Mouse (Mus musculus): ENCODE measurements around the gene Sp2. TPM values are rescaled to one million over a fixed set of nuclear protein-coding genes. Genes with fewer than 3 reads are reported as not detected.

Gene Sp2
- polyA plus RNA-seq, 1 experiment from 2014 or later = 17.9 TPM

DNA sequence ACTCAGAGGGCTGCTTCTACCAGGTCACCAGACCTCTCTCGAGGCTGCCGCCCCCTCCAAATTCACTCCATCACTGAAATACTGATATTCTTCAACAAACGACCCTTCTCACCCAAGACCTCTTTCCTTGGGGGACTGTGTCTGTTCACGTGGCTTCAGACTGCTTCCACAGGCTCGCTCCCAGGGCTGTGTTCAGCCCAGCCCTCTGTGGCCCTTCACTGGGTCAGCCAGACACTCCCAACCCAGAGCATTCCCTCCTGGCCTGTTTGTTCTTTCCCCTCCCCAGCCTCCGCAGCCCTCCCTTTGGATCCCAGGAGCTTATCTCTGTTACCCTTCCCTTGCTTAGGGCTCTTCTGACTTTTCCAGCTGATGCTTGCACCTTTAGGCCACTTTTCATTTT, 14.3 kb downstream of the Sp2 start:
- Histone ChIP-seq H3K4me2 (replicated peaks) (no peak overlapping the region), H3K4me1 (peaks cover 62% of the 10 kb centered on the region), H3K4me3 (replicated peaks) (no peak overlapping the region), H3K36me3 (no peaks in the 10 kb centered on the region; the same call in 1 of the 2 replicates), H3K27ac (replicated peaks) (no peak overlapping the region), H3K9ac (no peak overlapping the region), H3K9me3 (replicated peaks) (no peaks in the 10 kb centered on the region), H3K27me3 (no peaks in the 10 kb centered on the region)
- no peak for ATAC-seq (ENCODE audit: insufficient number of reproducible peaks, low FRiP score, low TSS enrichment, low read depth)
- WGBS = 68% methylated on average over 6 of the region's 6 CpGs

GRCm38 (mm10) chr11:96967544-96968269, 15.1 kb downstream of the Sp2 start:
- Histone ChIP-seq H3K27me3 (no peaks in the 10 kb centered on the region), H3K36me3 (no peaks in the 10 kb centered on the region; the same call in 1 of the 2 replicates), H3K9me3 (replicated peaks) (no peaks in the 10 kb centered on the region), H3K4me2 (replicated peaks) (no peak overlapping the region), H3K4me3 (replicated peaks) (no peak overlapping the region), H3K4me1 (peaks cover 58% of the 10 kb centered on the region), H3K27ac (replicated peaks) (no peak overlapping the region; the same call in 1 of the 2 replicates), H3K9ac (no peak overlapping the region)
- 74% methylated on average over 11 of the region's 11 CpGs for WGBS
- ATAC-seq (ENCODE audit: insufficient number of reproducible peaks, low FRiP score, low TSS enrichment, low read depth) = no peak

GRCm38 (mm10) chr11:96966914-96967543, 15.7 kb downstream of the Sp2 start:
- Histone ChIP-seq H3K36me3 (peaks cover 2% of the 10 kb centered on the region; the same call in 1 of the 2 replicates), H3K9me3 (replicated peaks) (no peaks in the 10 kb centered on the region), H3K4me1 (peaks cover 52% of the 10 kb centered on the region), H3K27me3 (no peaks in the 10 kb centered on the region), H3K4me2 (replicated peaks) (no peak overlapping the region), H3K9ac (no peak overlapping the region), H3K4me3 (replicated peaks) (no peak overlapping the region), H3K27ac (replicated peaks) (no peak overlapping the region; the same call in 1 of the 2 replicates)
- WGBS = 79% methylated on average over 13 of the region's 13 CpGs
- no peak for ATAC-seq (ENCODE audit: insufficient number of reproducible peaks, low FRiP score, low TSS enrichment, low read depth)

GRCm38 (mm10) chr11:96966172-96966571, 16.6 kb downstream of the Sp2 start:
- Histone ChIP-seq H3K9me3 (replicated peaks) (no peaks in the 10 kb centered on the region), H3K4me1 (peaks cover 46% of the 10 kb centered on the region), H3K4me2 (replicated peaks) (no peak overlapping the region), H3K27ac (replicated peaks) (no peak overlapping the region), H3K9ac (no peak overlapping the region), H3K36me3 (peaks cover 10% of the 10 kb centered on the region), H3K27me3 (no peaks in the 10 kb centered on the region), H3K4me3 (replicated peaks) (no peak overlapping the region)
- no peak for ATAC-seq (ENCODE audit: insufficient number of reproducible peaks, low FRiP score, low TSS enrichment, low read depth)
- WGBS = 86% methylated on average over 3 of the region's 3 CpGs

- Histone ChIP-seq H3K4me2 (replicated peaks) (no peak overlapping the region), H3K9me3 (replicated peaks) (no peaks in the 10 kb centered on the region), H3K36me3 (peaks cover 35% of the 10 kb centered on the region), H3K4me1 (peaks cover 20% of the 10 kb centered on the region), H3K27me3 (no peaks in the 10 kb centered on the region), H3K4me3 (replicated peaks) (no peak overlapping the region), H3K27ac (replicated peaks) (no peak overlapping the region), H3K9ac (no peak overlapping the region)
- WGBS = 13% methylated on average over 8 of the region's 8 CpGs
- peak; percentile 58; the same call in 1 of the 2 replicates for ATAC-seq (ENCODE audit: insufficient number of reproducible peaks, low FRiP score, low TSS enrichment, low read depth)
Observed at GRCm38 (mm10) chr11:96963580-96963979, 19.2 kb downstream of the Sp2 start.

GRCm38 (mm10) chr11:96957061-96957805, 25.5 kb downstream of the Sp2 start:
- Histone ChIP-seq H3K9me3 (replicated peaks) (no peaks in the 10 kb centered on the region), H3K27ac (replicated peaks) (no peak overlapping the region), H3K4me1 (no peaks in the 10 kb centered on the region), H3K4me3 (replicated peaks) (no peak overlapping the region), H3K36me3 (peaks cover 88% of the 10 kb centered on the region), H3K4me2 (replicated peaks) (no peak overlapping the region), H3K27me3 (no peaks in the 10 kb centered on the region), H3K9ac (no peak overlapping the region)
- no peak for ATAC-seq (ENCODE audit: insufficient number of reproducible peaks, low FRiP score, low TSS enrichment, low read depth)
- 86% methylated on average over 10 of the region's 10 CpGs for WGBS

DNA sequence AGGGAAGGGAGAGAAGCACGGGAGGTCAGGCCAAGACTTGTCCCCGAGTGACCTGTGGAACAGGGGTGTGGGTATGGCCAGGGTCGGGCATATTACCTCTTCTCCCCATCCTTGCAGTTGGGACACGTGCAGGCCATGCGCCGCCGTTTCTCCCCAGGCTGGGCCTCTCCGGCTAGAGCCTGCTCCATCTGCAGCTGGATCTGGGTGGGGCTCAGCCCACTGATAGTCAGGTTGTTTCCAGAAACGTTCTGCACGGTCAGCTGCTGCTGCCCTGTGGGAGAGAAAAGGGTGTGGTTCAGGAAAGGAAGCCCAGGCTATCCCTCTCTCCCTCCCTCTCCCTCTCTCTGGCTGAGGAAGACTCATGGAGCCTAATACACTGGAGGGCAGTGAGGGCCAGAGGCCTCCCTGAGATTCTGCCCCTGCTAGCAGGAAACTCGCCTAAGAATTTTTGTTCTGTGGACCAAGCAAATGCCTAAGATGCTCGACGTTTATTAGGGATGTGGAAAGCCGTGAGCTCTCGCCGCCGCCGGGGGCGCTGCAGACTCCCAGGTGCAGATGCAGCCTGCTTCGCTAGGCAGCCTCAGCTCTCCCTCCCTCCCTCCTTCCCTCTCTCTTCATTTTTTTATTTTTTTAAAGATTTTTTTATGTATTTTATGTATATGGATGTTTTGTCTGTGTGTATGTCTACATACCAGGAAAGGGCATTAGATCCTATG, 26.6 kb downstream of the Sp2 start:
- Histone ChIP-seq H3K4me2 (replicated peaks) (no peak overlapping the region), H3K36me3 (peaks cover 88% of the 10 kb centered on the region), H3K27me3 (no peaks in the 10 kb centered on the region), H3K9ac (no peak overlapping the region), H3K27ac (replicated peaks) (no peak overlapping the region), H3K9me3 (replicated peaks) (no peaks in the 10 kb centered on the region), H3K4me3 (replicated peaks) (no peak overlapping the region), H3K4me1 (no peaks in the 10 kb centered on the region)
- WGBS = 49% methylated on average over 20 of the region's 20 CpGs
- ATAC-seq (ENCODE audit: insufficient number of reproducible peaks, low FRiP score, low TSS enrichment, low read depth) = no peak

DNA sequence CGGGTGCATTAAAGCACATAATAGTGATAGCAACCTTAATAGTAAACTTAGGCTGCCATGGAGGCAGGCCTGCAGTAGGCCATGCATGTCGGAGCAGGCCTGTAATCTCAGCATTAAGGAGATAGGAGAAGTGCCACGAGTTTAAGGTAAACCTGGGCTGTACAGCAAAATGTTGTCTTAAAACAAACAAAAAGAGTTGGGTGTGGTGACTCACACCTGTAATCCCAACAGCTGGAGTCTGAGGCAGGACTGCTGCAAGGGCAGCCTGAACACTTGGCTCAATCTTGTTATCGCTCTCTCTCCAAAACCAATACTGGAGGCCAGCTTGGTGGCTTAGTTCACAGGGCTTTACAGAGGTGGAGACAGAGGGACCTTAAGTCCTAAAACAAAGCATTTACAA, 27.7 kb downstream of the Sp2 start:
- no peaks in the 10 kb centered on the region for H3K9me3 ChIP-seq (replicated peaks)
- H3K4me3 ChIP-seq (replicated peaks) = no peak overlapping the region
- ATAC-seq (ENCODE audit: insufficient number of reproducible peaks, low FRiP score, low TSS enrichment, low read depth) = no peak
- WGBS = 82% methylated on average over 4 of the region's 4 CpGs
- H3K4me1 ChIP-seq = no peaks in the 10 kb centered on the region
- no peak overlapping the region for H3K9ac ChIP-seq
- no peak overlapping the region for H3K27ac ChIP-seq (replicated peaks)
- H3K27me3 ChIP-seq = no peaks in the 10 kb centered on the region
- no peak overlapping the region for H3K4me2 ChIP-seq (replicated peaks)
- H3K36me3 ChIP-seq = peaks cover 77% of the 10 kb centered on the region

DNA sequence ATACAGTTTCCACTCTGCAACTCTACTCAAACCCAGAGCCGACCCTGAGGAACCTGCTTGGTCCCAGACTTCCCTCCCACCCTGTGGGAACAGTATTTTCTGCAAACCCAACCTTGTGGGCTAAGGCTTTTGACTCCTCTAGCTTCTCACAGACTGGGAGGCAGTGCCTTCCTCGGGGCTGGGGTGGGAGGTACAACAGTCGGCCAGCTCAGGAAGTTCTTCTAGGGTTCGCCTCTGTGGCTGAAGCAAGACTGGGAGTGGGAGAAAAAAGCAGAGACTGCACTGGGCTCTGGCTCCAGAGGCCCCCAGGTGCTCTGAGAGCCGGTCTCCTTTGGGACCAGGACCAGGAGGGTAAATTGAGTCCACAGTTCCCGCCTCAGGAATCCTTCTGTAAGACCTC, 29.9 kb downstream of the Sp2 start:
- 79% methylated on average over 6 of the region's 6 CpGs for WGBS
- no peak for ATAC-seq (ENCODE audit: insufficient number of reproducible peaks, low FRiP score, low TSS enrichment, low read depth)
- Histone ChIP-seq H3K36me3 (peaks cover 63% of the 10 kb centered on the region), H3K27ac (replicated peaks) (no peak overlapping the region), H3K9ac (no peak overlapping the region), H3K4me3 (replicated peaks) (no peak overlapping the region), H3K4me1 (no peaks in the 10 kb centered on the region), H3K9me3 (replicated peaks) (no peaks in the 10 kb centered on the region), H3K4me2 (replicated peaks) (no peak overlapping the region), H3K27me3 (no peaks in the 10 kb centered on the region)

GRCm38 (mm10) chr11:96952426-96952825, 30.3 kb downstream of the Sp2 start:
- no peak overlapping the region for H3K4me3 ChIP-seq (replicated peaks)
- H3K4me1 ChIP-seq = no peaks in the 10 kb centered on the region
- no peak overlapping the region for H3K27ac ChIP-seq (replicated peaks)
- no peak overlapping the region for H3K9ac ChIP-seq
- H3K27me3 ChIP-seq = no peaks in the 10 kb centered on the region
- ATAC-seq (ENCODE audit: insufficient number of reproducible peaks, low FRiP score, low TSS enrichment, low read depth) = no peak
- peaks cover 59% of the 10 kb centered on the region for H3K36me3 ChIP-seq
- H3K4me2 ChIP-seq (replicated peaks) = no peak overlapping the region
- no peaks in the 10 kb centered on the region for H3K9me3 ChIP-seq (replicated peaks)
- 82% methylated on average over 10 of the region's 10 CpGs for WGBS

DNA sequence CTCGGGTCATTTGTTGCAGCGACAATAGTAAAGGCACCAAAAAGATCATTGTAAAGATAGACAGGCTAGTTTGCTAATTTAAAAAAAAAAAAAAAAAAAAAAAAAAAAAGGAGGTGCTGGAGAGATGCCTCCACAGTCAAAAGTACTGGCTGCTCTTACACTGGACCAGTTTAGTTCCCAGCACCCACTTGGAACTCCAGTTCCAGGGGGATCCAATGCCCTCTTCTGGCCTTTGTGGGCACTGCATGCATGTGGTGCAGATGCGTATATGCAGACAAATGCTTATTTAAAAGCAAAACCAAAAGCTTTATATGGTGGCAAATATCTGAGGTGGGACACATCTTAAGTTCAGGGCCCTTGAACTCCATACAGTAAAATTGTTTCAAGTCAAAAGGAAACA, 32.0 kb downstream of the Sp2 start:
- Histone ChIP-seq H3K4me3 (replicated peaks) (no peak overlapping the region), H3K4me1 (peaks cover 11% of the 10 kb centered on the region), H3K27ac (replicated peaks) (no peak overlapping the region), H3K9ac (no peak overlapping the region), H3K36me3 (peaks cover 43% of the 10 kb centered on the region), H3K9me3 (replicated peaks) (no peaks in the 10 kb centered on the region), H3K27me3 (no peaks in the 10 kb centered on the region), H3K4me2 (replicated peaks) (no peak overlapping the region)
- 97% methylated on average over 3 of the region's 3 CpGs for WGBS
- no peak for ATAC-seq (ENCODE audit: insufficient number of reproducible peaks, low FRiP score, low TSS enrichment, low read depth)
